Mouse (Mus musculus): ENCODE results near the gene Wnt8b. TPM values are rescaled to one million over a fixed set of nuclear protein-coding genes. Genes with fewer than 3 reads are reported as not detected.

Wnt8b gene
- 6.1 and 6.6 TPM in 2 replicates for polyA plus RNA-seq (2012; rRNA removed)

DNA sequence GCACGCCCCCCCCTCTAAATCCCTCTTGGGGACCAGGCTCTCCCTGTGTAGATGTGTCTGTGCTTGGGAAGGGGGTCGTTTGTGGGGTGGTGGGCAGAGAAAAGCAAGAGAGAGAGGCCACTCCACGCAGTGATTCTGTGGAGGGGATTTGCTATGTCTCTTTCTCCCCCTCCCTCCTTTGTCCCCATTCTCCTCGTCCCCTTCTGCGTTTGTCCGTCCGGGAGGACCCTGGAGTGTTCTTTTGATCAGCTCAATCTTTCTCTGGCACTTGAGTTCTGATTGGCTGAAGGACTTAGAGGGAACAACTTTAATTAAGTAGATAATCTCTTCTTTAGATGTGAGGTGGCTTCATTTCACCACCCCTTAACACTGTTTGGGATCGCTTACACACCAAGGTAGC, at the start of gene Wnt8b:
TSS of gene Wnt8b (plus strand) at position 345 of the 400 bp plus-strand sequence.
- no peaks in the 10 kb centered on the region for H3K4me1 ChIP-seq (replicated peaks; ENCODE audit: control insufficient read depth, insufficient read depth, low read length)
- TF ChIP-seq POLR2A (IDR thresholded peaks at IDR 0.05; ENCODE audit: control insufficient read depth, extremely low read depth, insufficient read depth, low read length, poor library complexity) (no peak), CTCF (IDR thresholded peaks at IDR 0.05; ENCODE audit: borderline replicate concordance, control insufficient read depth, extremely low read depth, insufficient read depth, low read length, poor library complexity) (no peak)
- no peak within 1 kb of the TSS for H3K27ac ChIP-seq (ENCODE audit: control insufficient read depth, insufficient read depth, low read length)
- WGBS = 72% methylated on average over 8 of the region's 8 CpGs
- no peaks in the 10 kb centered on the region for H3K36me3 ChIP-seq (ENCODE audit: control insufficient read depth, insufficient read depth, low read length)
- no peak for DNase-seq
- H3K4me3 ChIP-seq (ENCODE audit: control insufficient read depth, insufficient read depth, low read length) = no peak within 1 kb of the TSS
- no peaks in the 10 kb centered on the region; the same call in 1 of the 2 replicates for H3K27me3 ChIP-seq (ENCODE audit: control insufficient read depth, insufficient read depth, low read length)

DNA sequence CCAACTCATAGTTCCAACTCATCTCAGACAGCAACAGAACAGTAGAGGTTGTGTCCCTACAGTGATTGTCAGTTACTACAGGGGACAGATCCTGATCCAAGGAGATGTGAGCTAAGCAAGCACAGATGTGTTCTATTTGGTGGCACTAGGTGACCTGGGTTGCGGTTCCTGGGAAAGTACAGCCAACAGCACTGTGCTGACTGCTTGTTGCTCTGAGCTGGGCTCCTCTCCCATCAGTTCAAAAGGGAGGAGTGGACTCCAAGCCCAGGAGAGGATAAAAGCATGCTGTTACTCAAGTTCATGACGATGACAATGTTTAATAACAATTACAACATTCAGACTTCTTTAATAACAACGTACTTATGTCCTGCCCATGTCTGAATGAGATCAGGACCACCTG, 47.5 kb upstream of the Wnt8b start:
- no peak for DNase-seq
- Histone ChIP-seq H3K36me3 (ENCODE audit: control insufficient read depth, insufficient read depth, low read length) (no peaks in the 10 kb centered on the region), H3K27ac (ENCODE audit: control insufficient read depth, insufficient read depth, low read length) (no peak overlapping the region), H3K4me1 (replicated peaks; ENCODE audit: control insufficient read depth, insufficient read depth, low read length) (no peaks in the 10 kb centered on the region; the same call in 1 of the 2 replicates), H3K4me3 (ENCODE audit: control insufficient read depth, insufficient read depth, low read length) (no peak overlapping the region), H3K27me3 (ENCODE audit: control insufficient read depth, insufficient read depth, low read length) (no peaks in the 10 kb centered on the region)
- WGBS = 96% methylated on average over 3 of the region's 3 CpGs
- TF ChIP-seq POLR2A (IDR thresholded peaks at IDR 0.05; ENCODE audit: control insufficient read depth, extremely low read depth, insufficient read depth, low read length, poor library complexity) (no peak), CTCF (IDR thresholded peaks at IDR 0.05; ENCODE audit: borderline replicate concordance, control insufficient read depth, extremely low read depth, insufficient read depth, low read length, poor library complexity) (no peak)

DNA sequence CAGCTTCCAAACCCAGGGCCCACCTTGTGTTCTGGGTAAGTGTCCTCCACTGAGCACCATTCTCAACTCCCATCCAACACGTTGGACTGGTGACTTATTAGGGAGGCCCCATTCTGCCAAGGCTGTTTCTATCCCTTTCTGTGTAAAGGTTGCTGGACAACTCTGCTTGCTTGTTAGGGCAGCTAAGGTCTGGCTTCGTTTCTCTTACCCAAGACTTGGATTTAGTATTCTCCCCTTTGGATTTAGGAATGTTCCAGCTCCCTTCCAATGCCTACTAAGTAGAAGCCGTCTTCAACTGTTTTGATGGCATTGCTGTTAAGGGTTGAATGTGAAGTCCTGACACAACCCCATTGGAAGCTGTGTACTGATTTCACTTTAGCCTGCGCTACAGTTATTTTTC, 45.3 kb upstream of the Wnt8b start:
- Histone ChIP-seq H3K27me3 (ENCODE audit: control insufficient read depth, insufficient read depth, low read length) (no peaks in the 10 kb centered on the region), H3K4me1 (replicated peaks; ENCODE audit: control insufficient read depth, insufficient read depth, low read length) (no peaks in the 10 kb centered on the region; the same call in 1 of the 2 replicates), H3K4me3 (ENCODE audit: control insufficient read depth, insufficient read depth, low read length) (no peak overlapping the region), H3K36me3 (ENCODE audit: control insufficient read depth, insufficient read depth, low read length) (no peaks in the 10 kb centered on the region), H3K27ac (ENCODE audit: control insufficient read depth, insufficient read depth, low read length) (no peak overlapping the region)
- 89% methylated on average over 4 of the region's 4 CpGs for WGBS
- no peak for DNase-seq
- TF ChIP-seq CTCF (IDR thresholded peaks at IDR 0.05; ENCODE audit: borderline replicate concordance, control insufficient read depth, extremely low read depth, insufficient read depth, low read length, poor library complexity) (no peak), POLR2A (IDR thresholded peaks at IDR 0.05; ENCODE audit: control insufficient read depth, extremely low read depth, insufficient read depth, low read length, poor library complexity) (no peak)

- no peaks in the 10 kb centered on the region for H3K36me3 ChIP-seq (ENCODE audit: control insufficient read depth, insufficient read depth, low read length)
- DNase-seq = no peak
- no peak overlapping the region for H3K4me3 ChIP-seq (ENCODE audit: control insufficient read depth, insufficient read depth, low read length)
- H3K27me3 ChIP-seq (ENCODE audit: control insufficient read depth, insufficient read depth, low read length) = no peaks in the 10 kb centered on the region
- H3K4me1 ChIP-seq (replicated peaks; ENCODE audit: control insufficient read depth, insufficient read depth, low read length) = peaks cover 16% of the 10 kb centered on the region
- no peak for TF ChIP-seq POLR2A (IDR thresholded peaks at IDR 0.05; ENCODE audit: control insufficient read depth, extremely low read depth, insufficient read depth, low read length, poor library complexity)
- TF ChIP-seq CTCF (IDR thresholded peaks at IDR 0.05; ENCODE audit: borderline replicate concordance, control insufficient read depth, extremely low read depth, insufficient read depth, low read length, poor library complexity) = no peak
- 96% methylated on average over 6 of the region's 6 CpGs for WGBS
- H3K27ac ChIP-seq (ENCODE audit: control insufficient read depth, insufficient read depth, low read length) = no peak overlapping the region
These were observed 38.4 kb upstream of the Wnt8b start for GRCm38 (mm10) chr19:44454862-44455261.

GRCm38 (mm10) chr19:44455356-44455755, 37.9 kb upstream of the Wnt8b start:
- WGBS = 95% methylated on average over 8 of the region's 8 CpGs
- TF ChIP-seq POLR2A (IDR thresholded peaks at IDR 0.05; ENCODE audit: control insufficient read depth, extremely low read depth, insufficient read depth, low read length, poor library complexity) = no peak
- TF ChIP-seq CTCF (IDR thresholded peaks at IDR 0.05; ENCODE audit: borderline replicate concordance, control insufficient read depth, extremely low read depth, insufficient read depth, low read length, poor library complexity) = no peak
- H3K4me1 ChIP-seq (replicated peaks; ENCODE audit: control insufficient read depth, insufficient read depth, low read length) = peaks cover 16% of the 10 kb centered on the region
- H3K4me3 ChIP-seq (ENCODE audit: control insufficient read depth, insufficient read depth, low read length) = no peak overlapping the region
- no peaks in the 10 kb centered on the region for H3K36me3 ChIP-seq (ENCODE audit: control insufficient read depth, insufficient read depth, low read length)
- no peaks in the 10 kb centered on the region for H3K27me3 ChIP-seq (ENCODE audit: control insufficient read depth, insufficient read depth, low read length)
- no peak overlapping the region for H3K27ac ChIP-seq (ENCODE audit: control insufficient read depth, insufficient read depth, low read length)
- no peak for DNase-seq

DNA sequence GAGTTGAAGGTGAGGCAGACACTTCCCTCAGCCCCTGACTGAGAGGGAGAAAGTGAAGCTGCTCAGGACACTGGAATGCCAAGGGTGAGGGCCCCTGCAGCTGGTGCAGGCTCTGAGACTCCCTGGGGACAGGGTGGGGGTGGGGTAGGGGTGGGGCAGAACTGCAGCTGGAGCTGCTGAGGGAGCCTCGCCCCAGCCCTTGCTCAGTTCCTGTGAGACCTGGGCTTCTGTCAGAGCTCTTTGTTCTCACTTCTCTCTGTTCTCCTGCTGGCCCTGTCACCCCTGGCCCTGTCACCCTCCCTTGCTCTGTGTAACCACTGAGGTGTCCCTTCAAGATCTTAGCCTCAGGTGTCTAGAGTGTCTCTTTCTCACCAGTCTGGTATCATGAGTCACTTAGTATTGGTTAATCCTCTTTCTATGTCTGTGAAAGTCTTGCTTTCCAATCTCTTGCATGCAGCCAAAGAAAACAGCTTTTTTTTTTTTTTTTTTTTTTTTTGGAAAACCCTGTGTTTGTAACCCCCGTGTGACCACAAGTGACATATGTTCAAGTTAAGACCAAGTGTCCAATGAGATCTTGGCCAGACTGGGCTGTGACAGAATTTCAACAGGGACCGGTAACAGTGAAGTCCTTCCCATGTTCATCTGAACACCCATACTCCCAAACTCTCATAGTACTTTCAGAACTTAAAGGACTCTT, 35.8 kb upstream of the Wnt8b start:
- TF ChIP-seq CTCF (IDR thresholded peaks at IDR 0.05; ENCODE audit: borderline replicate concordance, control insufficient read depth, extremely low read depth, insufficient read depth, low read length, poor library complexity) (no peak), POLR2A (IDR thresholded peaks at IDR 0.05; ENCODE audit: control insufficient read depth, extremely low read depth, insufficient read depth, low read length, poor library complexity) (no peak)
- 49% methylated on average over 3 of the region's 3 CpGs for WGBS
- H3K27ac ChIP-seq (ENCODE audit: control insufficient read depth, insufficient read depth, low read length) = no peak overlapping the region

More for the DNA sequence above, 35.8 kb upstream of the Wnt8b start:
- no peaks in the 10 kb centered on the region for H3K36me3 ChIP-seq (ENCODE audit: control insufficient read depth, insufficient read depth, low read length)
- no peak overlapping the region for H3K4me3 ChIP-seq (ENCODE audit: control insufficient read depth, insufficient read depth, low read length)
- no peaks in the 10 kb centered on the region for H3K27me3 ChIP-seq (ENCODE audit: control insufficient read depth, insufficient read depth, low read length)
- H3K4me1 ChIP-seq (replicated peaks; ENCODE audit: control insufficient read depth, insufficient read depth, low read length) = peaks cover 23% of the 10 kb centered on the region
- DNase-seq = no peak
